Mouse (Mus musculus): ENCODE results near the gene Xirp2.

GRCm38 (mm10) chr2:67505457-67505856, 59.7 kb downstream of the Xirp2 start:
- TF ChIP-seq CTCF (IDR thresholded peaks at IDR 0.05; ENCODE audit: control insufficient read depth, insufficient read depth, insufficient replicate concordance, low read depth, low read length) (no peak), POLR2A (IDR thresholded peaks at IDR 0.05; ENCODE audit: control insufficient read depth, low read depth, low read length) (no peak)

All from testis, adult 2 months (tissue).